Mouse (Mus musculus) forebrain, embryonic 16.5 days (tissue): ENCODE results near the gene Trmt112. TPM values are rescaled to one million over a fixed set of nuclear protein-coding genes. Genes with fewer than 3 reads are reported as not detected.

Experiments used
- microRNA-seq: library from miRNA; unstranded; fragments of <30 nt; microRNA quantifications from one replicate; pipeline ENCODE4, GENCODE M21; 2017
- polyA plus RNA-seq: library from polyadenylated mRNA; unstranded; fragments of >200 nt; fragmentation: Nextera tagmentation; extraction: Ambion mirVana; gene quantifications from 2 replicates; pipeline ENCODE4 v1.2.1, GENCODE M21; 2015

Trmt112 gene
- polyA plus RNA-seq, 1 experiment from 2014 or later, result 104 TPM

Small RNA genes lying within 50 kb of the gene (microRNA-seq; reads per million reads assigned to microRNA genes)
- gene Mir6990, result 1.2 reads per million

Other genes with a start within 250 kb of the Trmt112 start
- 9.4 and 9.7 TPM in 2 replicates for gene Rps6ka4, start 69.1 kb upstream of the Trmt112 start, polyA plus RNA-seq
- 0.68 and 1.1 TPM in 2 replicates for gene Ccdc88b, start 51.5 kb upstream of the Trmt112 start, polyA plus RNA-seq
- gene Prdx5, start 408 bp downstream of the Trmt112 start, polyA plus RNA-seq, result 244 and 272 TPM in 2 replicates
- gene Esrra, start 12.1 kb downstream of the Trmt112 start, polyA plus RNA-seq, result 16.1 and 18.8 TPM in 2 replicates
- gene Catsperz, start 15.7 kb downstream of the Trmt112 start, polyA plus RNA-seq, result 0.37 and 0.89 TPM in 2 replicates
- 2.1 and 3.3 TPM in 2 replicates for gene Kcnk4, start 24.8 kb downstream of the Trmt112 start, polyA plus RNA-seq
- gene Bad, start 32.2 kb downstream of the Trmt112 start, polyA plus RNA-seq, result 87.9 and 88.4 TPM in 2 replicates
- 46.3 and 52.5 TPM in 2 replicates for gene Gpr137, start 32.8 kb downstream of the Trmt112 start, polyA plus RNA-seq
- gene Ppp1r14b, start 65.3 kb downstream of the Trmt112 start, polyA plus RNA-seq, result 132 and 140 TPM in 2 replicates
- 11.5 and 12.3 TPM in 2 replicates for gene Plcb3, start 66.8 kb downstream of the Trmt112 start, polyA plus RNA-seq
- gene Fkbp2, start 70.8 kb downstream of the Trmt112 start, polyA plus RNA-seq, result 73.8 and 101 TPM in 2 replicates
- 42.5 and 44.6 TPM in 2 replicates for gene Vegfb, start 78.0 kb downstream of the Trmt112 start, polyA plus RNA-seq
- 18.3 and 23.3 TPM in 2 replicates for gene Dnajc4, start 82.9 kb downstream of the Trmt112 start, polyA plus RNA-seq
- gene Nudt22, start 86.4 kb downstream of the Trmt112 start, polyA plus RNA-seq, result 15.5 and 16.0 TPM in 2 replicates
- 12.5 and 17.9 TPM in 2 replicates for gene Trpt1, start 86.4 kb downstream of the Trmt112 start, polyA plus RNA-seq
- 3.3 and 3.8 TPM in 2 replicates for gene Fermt3, start 109.8 kb downstream of the Trmt112 start, polyA plus RNA-seq
- gene Stip1, start 130.3 kb downstream of the Trmt112 start, polyA plus RNA-seq, result 246 and 247 TPM in 2 replicates
- 4.0 and 5.3 TPM in 2 replicates for gene Macrod1, start 147.1 kb downstream of the Trmt112 start, polyA plus RNA-seq
- 13.8 and 16.1 TPM in 2 replicates for gene Flrt1, start 196.0 kb downstream of the Trmt112 start, polyA plus RNA-seq